Mouse (Mus musculus) layer of hippocampus, postnatal 14 days (tissue): ENCODE measurements at regions not wholly inside any gene's neighbourhood (a gene's known extent, or its start where the extent isn't known, plus 50 kb on each side); places are given as distances from the start of the nearest gene placed in this dataset.

ENCODE experiments used
- DNase-seq, 2 experiments: peaks; one replicate each; pipeline ENCODE4 v3.0.0; 2021 to 2022; ENCODE audit warnings: low spot score in 2 of 2, mixed read lengths in 1 of 2

- peak in 1 of 2 experiments; percentile 2 for DNase-seq
These were observed 63.7 kb upstream of the Gm773 start for GRCm38 (mm10) chrX:56276348-56276747.

GRCm38 (mm10) chrX:56274170-56274569 is 61.5 kb upstream of the Gm773 start:
- DNase-seq: peak in 1 of 2 experiments; percentile 11

GRCm38 (mm10) chrX:56269706-56270105 is 57.0 kb upstream of the Gm773 start:
- DNase-seq: no peak
